Mouse (Mus musculus) megakaryocyte, embryonic 14.5 days (primary cell): ENCODE measurements around the gene Mutyh.

Source experiments
- FLI1 ChIP-seq: IDR thresholded peaks from 2 replicates; pipeline ENCODE4 v1.6.1; 2012; ENCODE audit warnings: low read length, inconsistent platforms, mixed read lengths
- GATA1 ChIP-seq: IDR thresholded peaks from 3 replicates; pipeline ENCODE4 v1.6.1; 2012; ENCODE audit warnings: mixed read lengths, low read length, inconsistent platforms, borderline replicate concordance

DNA sequence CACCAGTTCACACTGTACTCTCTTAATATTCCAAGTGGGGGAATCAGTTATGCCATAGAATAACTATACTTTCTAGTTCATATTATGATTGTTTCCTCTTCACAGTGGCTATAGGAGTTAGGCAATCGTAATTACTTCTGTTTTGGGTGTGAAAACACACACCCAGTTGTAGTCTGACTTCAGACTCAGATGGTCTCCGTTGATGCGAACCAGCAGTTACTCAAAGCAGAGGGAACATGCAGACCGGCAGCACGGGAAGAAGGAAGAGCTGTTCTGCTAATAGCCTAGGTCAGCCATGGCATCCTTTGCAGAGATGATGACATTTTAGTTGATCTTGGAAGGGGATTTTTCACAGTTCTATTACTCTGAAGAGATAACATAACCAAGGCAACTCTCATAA is 39.0 kb upstream of the Mutyh start:
- TF ChIP-seq GATA1 (no peak), FLI1 (no peak)
